Mouse (Mus musculus) heart, embryonic 15.5 days (tissue): Measurements from ENCODE around the gene Lmo4. TPM values are rescaled to one million over a fixed set of nuclear protein-coding genes. Genes with fewer than 3 reads are reported as not detected.

Experiments used
- ATAC-seq: fragments of 200-750 bp; cut with Nextera tagmentation; replicated peaks from 2 replicates; pipeline ENCODE4 v1.8.0; 2017; ENCODE audit warnings: low read depth, moderate TSS enrichment; ENCODE audit not compliant: insufficient number of reproducible peaks, insufficient read depth, low FRiP score
- H3K27ac ChIP-seq: fragments of 300-500 bp; sonication (generic); 2 replicates; pipeline ENCODE4 v1.5.1; 2015; ENCODE audit warnings: mild to moderate bottlenecking, inconsistent platforms
- H3K27me3 ChIP-seq: fragments of 300-500 bp; sonication (generic); 2 replicates; pipeline ENCODE4 v1.6.1; 2015; ENCODE audit warnings: inconsistent platforms
- H3K36me3 ChIP-seq: fragments of 300-500 bp; sonication (generic); 2 replicates; pipeline ENCODE4 v1.6.1; 2015; ENCODE audit warnings: mild to moderate bottlenecking, inconsistent platforms
- H3K4me1 ChIP-seq: fragments of 300-500 bp; sonication (generic); replicated peaks from 2 replicates; pipeline ENCODE4 v1.6.1; 2015; ENCODE audit warnings: inconsistent platforms
- H3K4me2 ChIP-seq: fragments of 300-500 bp; sonication (generic); 2 replicates; pipeline ENCODE4 v1.6.1; 2015; ENCODE audit warnings: inconsistent platforms, mild to moderate bottlenecking, moderate library complexity
- H3K4me3 ChIP-seq: fragments of 300-500 bp; sonication (generic); 2 replicates; pipeline ENCODE4 v1.5.1; 2015; ENCODE audit warnings: mild to moderate bottlenecking, inconsistent platforms
- H3K9ac ChIP-seq: fragments of 300-500 bp; sonication (generic); 2 replicates; pipeline ENCODE4 v1.6.1; 2015; ENCODE audit warnings: mild to moderate bottlenecking, inconsistent platforms
- H3K9me3 ChIP-seq: fragments of 300-500 bp; sonication (generic); replicated peaks from 2 replicates; pipeline ENCODE4 v1.6.1; 2016; ENCODE audit warnings: inconsistent platforms
- WGBS: fragments of 180-500 bp; shearing (Covaris S2); methylation state at CpG from one replicate; pipeline ENCODE4 v1.1.7; 2015; ENCODE audit warnings: mixed read lengths; 5-methylcytosine and 5-hydroxymethylcytosine counted together
- polyA plus RNA-seq: library from polyadenylated mRNA; unstranded; fragments of >200 nt; fragmentation: Nextera tagmentation; extraction: Ambion mirVana; gene quantifications from 2 replicates; pipeline ENCODE4 v1.2.1, GENCODE M21; 2015

Gene Lmo4
- polyA plus RNA-seq, 1 experiment from 2014 or later, result 43.5 TPM

- 74% methylated on average over 7 of the region's 7 CpGs for WGBS
- Histone ChIP-seq H3K9me3 (no peaks in the 10 kb centered on the region), H3K27ac (no peak overlapping the region), H3K27me3 (no peaks in the 10 kb centered on the region), H3K4me2 (no peak overlapping the region), H3K4me3 (no peak overlapping the region), H3K4me1 (peaks cover 11% of the 10 kb centered on the region), H3K36me3 (no peaks in the 10 kb centered on the region), H3K9ac (no peak overlapping the region)
- ATAC-seq, result no peak
Measured at GRCm38 (mm10) chr3:144229312-144229711, 24.3 kb upstream of the Lmo4 start.

- Histone ChIP-seq H3K4me3 (no peak overlapping the region), H3K4me2 (no peak overlapping the region), H3K9ac (no peak overlapping the region), H3K9me3 (no peaks in the 10 kb centered on the region), H3K27me3 (no peaks in the 10 kb centered on the region), H3K4me1 (no peaks in the 10 kb centered on the region), H3K27ac (no peak overlapping the region), H3K36me3 (no peaks in the 10 kb centered on the region)
- ATAC-seq, result no peak
- WGBS, result 54% methylated on average over 9 of the region's 9 CpGs
Measured at GRCm38 (mm10) chr3:144225456-144226240, 20.6 kb upstream of the Lmo4 start.

GRCm38 (mm10) chr3:144224594-144224993, 19.6 kb upstream of the Lmo4 start:
- Histone ChIP-seq H3K9me3 (no peaks in the 10 kb centered on the region), H3K4me3 (no peak overlapping the region), H3K4me1 (no peaks in the 10 kb centered on the region), H3K27ac (no peak overlapping the region), H3K36me3 (no peaks in the 10 kb centered on the region), H3K9ac (no peak overlapping the region), H3K4me2 (no peak overlapping the region), H3K27me3 (no peaks in the 10 kb centered on the region)
- no peak for ATAC-seq
- 83% methylated on average over 7 of the region's 7 CpGs for WGBS

GRCm38 (mm10) chr3:144223377-144224105, 18.5 kb upstream of the Lmo4 start:
- no peaks in the 10 kb centered on the region for H3K9me3 ChIP-seq
- H3K4me2 ChIP-seq, result no peak overlapping the region
- H3K27ac ChIP-seq, result no peak overlapping the region
- H3K27me3 ChIP-seq, result no peaks in the 10 kb centered on the region
- no peaks in the 10 kb centered on the region for H3K36me3 ChIP-seq
- WGBS, result 87% methylated on average over 20 of the region's 20 CpGs
- no peaks in the 10 kb centered on the region for H3K4me1 ChIP-seq
- no peak overlapping the region for H3K4me3 ChIP-seq
- H3K9ac ChIP-seq, result no peak overlapping the region
- ATAC-seq, result no peak

GRCm38 (mm10) chr3:144222381-144222780, 17.4 kb upstream of the Lmo4 start:
- no peak for ATAC-seq
- 58% methylated on average over 9 of the region's 9 CpGs for WGBS

GRCm38 (mm10) chr3:144207498-144207897, 2.5 kb upstream of the Lmo4 start:
- H3K27ac ChIP-seq, result no peak overlapping the region
- no peak overlapping the region for H3K4me3 ChIP-seq
- H3K4me1 ChIP-seq, result peaks cover 5% of the 10 kb centered on the region
- 47% methylated on average over 5 of the region's 5 CpGs for WGBS
- no peaks in the 10 kb centered on the region for H3K27me3 ChIP-seq
- no peak for ATAC-seq
- no peaks in the 10 kb centered on the region for H3K36me3 ChIP-seq
- H3K9me3 ChIP-seq, result no peaks in the 10 kb centered on the region
- H3K4me2 ChIP-seq, result no peak overlapping the region
- H3K9ac ChIP-seq, result no peak overlapping the region

More at GRCm38 (mm10) chr3:144222381-144222780, 17.4 kb upstream of the Lmo4 start:
- H3K27ac ChIP-seq, result no peak overlapping the region
- H3K27me3 ChIP-seq, result no peaks in the 10 kb centered on the region
- no peaks in the 10 kb centered on the region for H3K4me1 ChIP-seq
- H3K4me3 ChIP-seq, result no peak overlapping the region
- H3K36me3 ChIP-seq, result no peaks in the 10 kb centered on the region
- no peaks in the 10 kb centered on the region for H3K9me3 ChIP-seq
- no peak overlapping the region for H3K9ac ChIP-seq
- no peak overlapping the region for H3K4me2 ChIP-seq

- no peak for ATAC-seq
- no peak overlapping the region for H3K9ac ChIP-seq
- H3K27me3 ChIP-seq, result no peaks in the 10 kb centered on the region
- H3K27ac ChIP-seq, result no peak overlapping the region
- no peak overlapping the region for H3K4me2 ChIP-seq
- 83% methylated on average over 1 of the region's 1 CpGs for WGBS
- no peak overlapping the region for H3K4me3 ChIP-seq
- H3K36me3 ChIP-seq, result no peaks in the 10 kb centered on the region
- H3K9me3 ChIP-seq, result no peaks in the 10 kb centered on the region
- H3K4me1 ChIP-seq, result peaks cover 5% of the 10 kb centered on the region
Measured at GRCm38 (mm10) chr3:144206942-144207341, 1.9 kb upstream of the Lmo4 start.

GRCm38 (mm10) chr3:144206261-144206660, 1.2 kb upstream of the Lmo4 start:
- 21% methylated on average over 3 of the region's 3 CpGs for WGBS
- Histone ChIP-seq H3K9ac (peak overlapping the region; percentile 94), H3K4me3 (peak overlapping the region; percentile 89), H3K4me1 (peaks cover 11% of the 10 kb centered on the region), H3K27me3 (no peaks in the 10 kb centered on the region), H3K27ac (peak overlapping the region; percentile 100), H3K9me3 (no peaks in the 10 kb centered on the region), H3K4me2 (peak overlapping the region; percentile 82), H3K36me3 (no peaks in the 10 kb centered on the region)
- ATAC-seq, result no peak

- Histone ChIP-seq H3K4me1 (peaks cover 15% of the 10 kb centered on the region), H3K9me3 (no peaks in the 10 kb centered on the region), H3K4me2 (peak overlapping the region; percentile 82), H3K27ac (peak overlapping the region; percentile 100), H3K4me3 (peak overlapping the region; percentile 89), H3K9ac (peak overlapping the region; percentile 94), H3K36me3 (no peaks in the 10 kb centered on the region), H3K27me3 (no peaks in the 10 kb centered on the region)
- WGBS, result under 1% methylated on average over 65 of the region's 69 CpGs
- ATAC-seq, result peak; percentile 92
Measured at GRCm38 (mm10) chr3:144205351-144206153, 532 bp upstream of the Lmo4 start.

- Histone ChIP-seq H3K27me3 (no peaks in the 10 kb centered on the region), H3K4me1 (peaks cover 25% of the 10 kb centered on the region), H3K9me3 (no peaks in the 10 kb centered on the region), H3K4me2 (peak overlapping the region; percentile 82), H3K36me3 (no peaks in the 10 kb centered on the region), H3K9ac (peak overlapping the region; percentile 94), H3K4me3 (peak overlapping the region; percentile 89), H3K27ac (peak overlapping the region; percentile 100)
- under 1% methylated on average over 5 of the region's 5 CpGs for WGBS
- no peak for ATAC-seq
Measured at GRCm38 (mm10) chr3:144203988-144204412, 1.0 kb downstream of the Lmo4 start.
